Mouse (Mus musculus): ENCODE results near the gene Slc24a3. TPM values are rescaled to one million over a fixed set of nuclear protein-coding genes. Genes with fewer than 3 reads are reported as not detected.

The Slc24a3 gene
- polyA plus RNA-seq, 1 experiment from 2014 or later, result 6.1 TPM

DNA sequence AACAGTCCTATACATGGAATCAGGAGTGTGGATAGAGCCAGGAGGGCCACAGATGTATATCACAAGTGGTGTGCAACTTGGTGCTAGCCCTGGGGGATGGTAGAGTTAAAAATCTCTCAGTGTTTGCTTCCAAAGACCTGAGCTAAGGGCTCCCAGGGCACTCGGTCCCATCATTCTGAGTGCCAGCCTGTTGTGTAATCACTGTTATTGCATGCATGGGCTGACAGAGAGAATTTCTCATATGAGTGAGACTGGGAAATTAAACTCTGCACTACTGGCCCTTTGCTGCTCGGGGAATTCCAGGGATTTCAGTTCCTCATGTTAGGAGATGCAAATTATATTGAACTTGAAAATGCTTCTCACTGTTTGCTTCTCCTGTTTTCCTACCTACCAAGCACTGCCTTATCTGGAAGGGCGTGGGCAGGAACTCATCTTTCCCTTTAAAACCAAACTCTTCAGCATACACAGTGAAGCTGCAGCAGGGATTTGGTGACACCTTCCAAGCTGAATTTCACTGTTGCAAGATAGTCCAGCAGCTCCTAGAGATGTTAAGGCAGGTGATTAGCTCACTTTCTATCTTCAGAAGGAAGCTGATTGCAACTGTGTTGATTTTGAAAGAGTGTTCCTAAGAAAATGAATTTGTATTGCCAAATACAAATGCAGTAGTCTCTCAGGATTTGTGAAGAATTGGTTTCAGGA is 426.2 kb downstream of the Slc24a3 start:
- no peaks in the 10 kb centered on the region for H3K4me1 ChIP-seq (replicated peaks)
- WGBS, result 85% methylated on average over 3 of the region's 3 CpGs
- no peaks in the 10 kb centered on the region for H3K9me3 ChIP-seq
- no peaks in the 10 kb centered on the region for H3K27me3 ChIP-seq
- H3K27ac ChIP-seq, result no peak overlapping the region
- H3K9ac ChIP-seq, result no peak overlapping the region
- H3K4me2 ChIP-seq, result no peak overlapping the region
- no peak for ATAC-seq (ENCODE audit: low FRiP score)
- no peaks in the 10 kb centered on the region for H3K36me3 ChIP-seq
- no peak overlapping the region for H3K4me3 ChIP-seq

DNA sequence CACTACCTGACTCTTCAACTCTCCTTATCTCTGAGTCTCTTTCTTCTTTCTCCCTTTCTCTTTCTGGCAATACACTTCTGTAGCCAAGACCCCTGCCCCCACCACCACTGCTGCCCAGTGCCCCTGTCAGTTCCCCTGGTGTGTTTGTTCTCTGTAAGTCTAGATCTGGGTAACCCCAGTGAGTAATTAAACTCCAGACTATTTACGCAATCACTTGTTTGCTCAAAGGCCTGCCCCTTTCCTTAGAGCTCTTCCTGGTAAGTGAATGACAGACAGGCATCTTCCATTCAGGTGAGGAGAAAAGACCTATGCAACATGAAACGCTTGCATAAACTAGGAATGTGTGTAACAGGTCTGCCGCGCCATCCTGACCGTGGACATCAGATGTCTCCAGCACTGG is 430.3 kb downstream of the Slc24a3 start:
- Histone ChIP-seq H3K27ac (no peak overlapping the region), H3K9me3 (no peaks in the 10 kb centered on the region), H3K4me3 (no peak overlapping the region), H3K4me2 (no peak overlapping the region), H3K4me1 (replicated peaks) (no peaks in the 10 kb centered on the region), H3K9ac (no peak overlapping the region), H3K27me3 (no peaks in the 10 kb centered on the region), H3K36me3 (no peaks in the 10 kb centered on the region)
- WGBS, result 89% methylated on average over 5 of the region's 5 CpGs
- no peak for ATAC-seq (ENCODE audit: low FRiP score)

DNA sequence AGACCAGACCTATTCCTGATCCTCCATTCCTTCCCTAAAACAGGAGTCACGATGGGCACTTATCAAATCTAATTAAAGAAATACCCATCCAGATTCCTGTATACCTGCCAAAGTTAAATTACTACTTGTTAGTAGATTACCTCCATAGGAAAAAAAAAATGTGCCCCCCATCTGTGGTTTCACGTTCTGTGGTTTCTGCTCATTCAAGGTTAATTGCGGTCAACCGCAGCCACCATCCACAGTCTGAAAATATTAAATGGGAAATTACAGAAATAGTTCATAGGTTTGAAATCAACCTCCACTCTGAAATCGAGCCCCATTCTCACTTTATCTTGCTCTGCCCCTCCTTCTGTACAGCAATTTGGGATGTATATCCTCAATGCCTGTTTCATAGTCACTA is 440.3 kb downstream of the Slc24a3 start:
- Histone ChIP-seq H3K4me2 (no peak overlapping the region), H3K4me1 (replicated peaks) (no peaks in the 10 kb centered on the region), H3K4me3 (no peak overlapping the region), H3K36me3 (no peaks in the 10 kb centered on the region), H3K9ac (no peak overlapping the region), H3K27me3 (no peaks in the 10 kb centered on the region), H3K27ac (no peak overlapping the region), H3K9me3 (no peaks in the 10 kb centered on the region)
- 92% methylated on average over 5 of the region's 5 CpGs for WGBS
- no peak for ATAC-seq (ENCODE audit: low FRiP score)

DNA sequence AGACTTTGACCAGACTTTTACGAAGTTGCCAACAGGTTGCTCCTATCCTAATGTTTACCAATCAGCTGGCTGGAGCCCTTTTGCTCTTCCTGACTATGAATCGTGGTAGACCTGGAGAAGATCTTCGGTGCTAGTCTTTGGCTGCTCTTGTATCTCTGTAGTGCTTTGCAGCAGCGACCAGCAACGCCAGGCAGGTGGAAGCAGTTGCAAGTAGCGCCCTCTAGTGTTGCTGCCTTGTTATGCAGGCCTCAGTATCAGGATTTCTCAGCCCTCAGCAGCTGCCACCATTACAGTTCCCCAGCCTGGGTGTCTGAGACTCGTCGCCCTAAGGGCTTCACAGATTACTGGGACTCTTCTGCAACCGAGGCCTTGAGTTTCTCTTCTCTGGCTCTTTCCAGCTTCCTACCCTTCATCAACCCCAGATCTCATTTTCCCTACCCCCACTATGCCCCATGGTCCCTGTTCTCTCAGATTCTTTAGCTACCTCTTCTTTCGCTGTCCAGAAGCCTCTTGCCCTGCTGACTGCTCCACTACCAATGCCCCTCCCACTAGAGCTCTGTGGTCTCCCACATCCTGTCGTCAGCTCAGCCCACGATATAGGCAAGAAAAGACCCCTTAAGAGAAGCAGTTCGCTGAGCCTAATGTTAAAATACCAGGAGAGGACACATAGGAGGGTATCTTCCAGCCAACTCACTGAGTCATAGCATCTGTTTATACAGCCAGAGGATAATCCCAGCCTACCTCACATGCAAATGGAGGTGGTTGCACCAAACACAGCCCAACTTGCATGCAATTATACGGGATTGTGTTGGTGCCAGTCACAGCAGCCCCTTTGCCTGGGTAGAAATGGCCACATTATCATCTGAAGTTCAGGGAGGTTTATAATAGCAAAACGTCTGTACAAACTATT is 443.5 kb downstream of the Slc24a3 start:
- H3K9ac ChIP-seq, result no peak overlapping the region
- no peak overlapping the region for H3K4me3 ChIP-seq
- 0 out of 2 replicates have a peak, but pooled peaks cover 4% of the 10 kb centered on the region for H3K4me1 ChIP-seq (replicated peaks)
- no peak overlapping the region for H3K27ac ChIP-seq
- WGBS, result 47% methylated on average over 15 of the region's 15 CpGs
- H3K9me3 ChIP-seq, result no peaks in the 10 kb centered on the region
- H3K36me3 ChIP-seq, result no peaks in the 10 kb centered on the region
- no peak for ATAC-seq (ENCODE audit: low FRiP score)
- H3K27me3 ChIP-seq, result no peaks in the 10 kb centered on the region
- H3K4me2 ChIP-seq, result no peak overlapping the region

DNA sequence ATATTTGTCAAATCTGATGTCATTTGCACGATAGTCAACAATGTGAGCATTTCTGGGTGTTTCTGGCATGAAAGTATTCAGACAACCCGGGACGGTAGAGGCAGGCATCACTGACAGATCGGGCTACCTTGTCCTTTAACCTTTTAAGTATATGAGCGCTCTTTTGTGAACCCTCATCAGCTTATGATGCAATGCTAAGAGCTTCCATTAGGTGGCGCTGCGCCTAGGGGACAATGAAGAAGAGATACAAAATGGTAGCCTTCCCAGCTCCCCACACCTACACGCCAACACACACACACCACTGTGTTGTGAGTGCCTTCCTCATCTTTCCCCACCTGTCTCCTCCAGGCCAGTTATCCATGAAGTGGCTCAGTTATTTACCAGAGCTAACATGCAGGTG is 445.4 kb downstream of the Slc24a3 start:
- Histone ChIP-seq H3K27ac (no peak overlapping the region), H3K4me2 (no peak overlapping the region), H3K4me3 (no peak overlapping the region), H3K9me3 (no peaks in the 10 kb centered on the region), H3K36me3 (no peaks in the 10 kb centered on the region), H3K9ac (no peak overlapping the region), H3K27me3 (no peaks in the 10 kb centered on the region), H3K4me1 (replicated peaks) (0 out of 2 replicates have a peak, but pooled peaks cover 4% of the 10 kb centered on the region)
- WGBS, result 65% methylated on average over 8 of the region's 8 CpGs
- ATAC-seq (ENCODE audit: low FRiP score), result no peak

DNA sequence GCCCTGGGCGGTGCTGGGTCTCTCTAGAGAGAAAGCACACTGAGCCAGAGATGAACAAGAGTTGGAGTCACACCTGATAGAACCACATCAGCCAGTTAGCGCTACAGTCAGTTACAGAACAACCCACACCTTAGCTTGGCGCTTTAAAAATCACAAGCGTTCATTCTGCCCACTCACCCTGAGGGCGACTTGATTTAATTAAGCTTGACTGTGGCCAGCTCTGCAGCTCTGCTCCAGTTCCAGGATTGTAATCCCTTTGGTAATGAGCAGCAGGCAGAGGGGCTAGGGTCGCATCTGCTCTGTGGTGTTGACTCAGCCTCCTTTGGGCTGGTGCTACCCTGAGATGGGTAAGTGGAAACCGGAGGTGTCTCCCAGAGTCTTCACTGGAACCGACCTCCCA is 446.2 kb downstream of the Slc24a3 start:
- no peaks in the 10 kb centered on the region for H3K36me3 ChIP-seq
- H3K4me2 ChIP-seq, result no peak overlapping the region
- 0 out of 2 replicates have a peak, but pooled peaks have one; percentile 49 for ATAC-seq (ENCODE audit: low FRiP score)
- no peak overlapping the region for H3K4me3 ChIP-seq
- no peaks in the 10 kb centered on the region for H3K9me3 ChIP-seq
- H3K27ac ChIP-seq, result no peak overlapping the region
- 75% methylated on average over 8 of the region's 8 CpGs for WGBS
- H3K9ac ChIP-seq, result no peak overlapping the region
- H3K4me1 ChIP-seq (replicated peaks), result 0 out of 2 replicates have a peak, but pooled peaks cover 4% of the 10 kb centered on the region
- no peaks in the 10 kb centered on the region for H3K27me3 ChIP-seq

DNA sequence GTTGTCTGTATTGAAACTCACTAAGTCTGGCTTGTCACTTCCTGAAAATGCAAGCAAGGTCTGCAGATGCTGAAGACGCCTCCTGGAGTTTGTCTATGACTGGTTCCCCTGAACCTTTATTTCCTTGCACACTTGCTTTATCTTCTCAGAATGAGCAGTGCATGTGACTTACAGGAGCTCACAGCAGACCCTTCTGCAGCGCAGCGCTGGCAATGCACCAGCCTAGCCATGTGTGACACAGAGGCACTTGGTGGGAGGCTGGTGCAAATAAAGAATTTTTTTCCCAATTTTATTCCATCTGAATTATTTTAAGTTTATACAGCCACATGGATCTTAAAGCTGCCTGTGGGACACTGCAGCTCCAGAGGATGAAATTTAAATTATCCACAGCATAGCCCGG is 452.1 kb downstream of the Slc24a3 start:
- Histone ChIP-seq H3K4me2 (no peak overlapping the region), H3K4me1 (replicated peaks) (peaks cover 13% of the 10 kb centered on the region), H3K36me3 (no peaks in the 10 kb centered on the region), H3K27me3 (no peaks in the 10 kb centered on the region), H3K9me3 (no peaks in the 10 kb centered on the region), H3K27ac (no peak overlapping the region), H3K9ac (no peak overlapping the region), H3K4me3 (no peak overlapping the region)
- 67% methylated on average over 4 of the region's 4 CpGs for WGBS
- ATAC-seq (ENCODE audit: low FRiP score), result no peak

DNA sequence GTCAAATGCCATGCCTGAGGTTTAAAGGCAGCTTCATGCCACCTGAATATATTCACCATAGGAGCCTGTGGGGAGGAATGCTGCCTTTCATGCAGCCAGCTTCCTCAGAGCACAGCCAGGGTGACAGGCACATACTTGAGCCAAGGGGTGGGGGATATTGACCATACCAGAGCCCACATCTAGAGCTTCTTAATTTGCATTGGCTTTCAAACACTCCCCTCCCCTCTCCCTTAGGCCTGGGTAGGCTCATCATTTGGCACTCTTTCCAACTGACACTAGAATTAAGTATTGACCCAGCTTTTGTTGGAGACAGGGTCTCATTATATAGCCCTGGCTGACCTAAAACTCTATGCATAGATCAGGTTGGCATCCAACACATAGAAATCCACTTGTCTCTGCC is 453.2 kb downstream of the Slc24a3 start:
- Histone ChIP-seq H3K27ac (no peak overlapping the region), H3K9ac (no peak overlapping the region), H3K9me3 (no peaks in the 10 kb centered on the region), H3K4me1 (replicated peaks) (peaks cover 13% of the 10 kb centered on the region), H3K4me3 (no peak overlapping the region), H3K4me2 (no peak overlapping the region), H3K27me3 (no peaks in the 10 kb centered on the region), H3K36me3 (no peaks in the 10 kb centered on the region)
- no peak; the same call in 1 of the 2 replicates for ATAC-seq (ENCODE audit: low FRiP score)

DNA sequence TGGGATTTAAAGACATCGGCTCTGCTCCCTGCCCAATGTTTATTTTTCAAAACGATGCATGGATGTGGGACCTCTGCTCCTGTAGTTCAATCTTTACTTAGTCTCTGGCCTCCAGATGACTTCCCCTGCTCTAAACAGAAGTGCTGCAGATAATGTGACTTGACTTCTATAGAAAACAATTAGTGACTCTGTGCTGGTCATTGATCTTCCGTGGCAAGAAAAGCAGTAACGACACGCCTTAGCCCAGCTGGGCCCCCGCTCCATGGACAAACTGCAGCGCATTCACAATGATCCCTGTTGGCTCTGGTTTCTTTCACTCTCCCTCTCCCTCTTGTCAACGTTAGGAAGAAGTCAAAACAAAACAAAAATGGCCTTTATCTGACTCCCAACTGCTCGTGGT is 453.6 kb downstream of the Slc24a3 start:
- no peak overlapping the region for H3K4me3 ChIP-seq
- peak; percentile 65; the same call in 1 of the 2 replicates for ATAC-seq (ENCODE audit: low FRiP score)
- WGBS, result 8% methylated on average over 9 of the region's 9 CpGs
- H3K4me1 ChIP-seq (replicated peaks), result peaks cover 13% of the 10 kb centered on the region
- no peak overlapping the region for H3K27ac ChIP-seq
- no peaks in the 10 kb centered on the region for H3K36me3 ChIP-seq
- no peaks in the 10 kb centered on the region for H3K27me3 ChIP-seq
- H3K9me3 ChIP-seq, result no peaks in the 10 kb centered on the region
- H3K9ac ChIP-seq, result no peak overlapping the region
- no peak overlapping the region for H3K4me2 ChIP-seq

DNA sequence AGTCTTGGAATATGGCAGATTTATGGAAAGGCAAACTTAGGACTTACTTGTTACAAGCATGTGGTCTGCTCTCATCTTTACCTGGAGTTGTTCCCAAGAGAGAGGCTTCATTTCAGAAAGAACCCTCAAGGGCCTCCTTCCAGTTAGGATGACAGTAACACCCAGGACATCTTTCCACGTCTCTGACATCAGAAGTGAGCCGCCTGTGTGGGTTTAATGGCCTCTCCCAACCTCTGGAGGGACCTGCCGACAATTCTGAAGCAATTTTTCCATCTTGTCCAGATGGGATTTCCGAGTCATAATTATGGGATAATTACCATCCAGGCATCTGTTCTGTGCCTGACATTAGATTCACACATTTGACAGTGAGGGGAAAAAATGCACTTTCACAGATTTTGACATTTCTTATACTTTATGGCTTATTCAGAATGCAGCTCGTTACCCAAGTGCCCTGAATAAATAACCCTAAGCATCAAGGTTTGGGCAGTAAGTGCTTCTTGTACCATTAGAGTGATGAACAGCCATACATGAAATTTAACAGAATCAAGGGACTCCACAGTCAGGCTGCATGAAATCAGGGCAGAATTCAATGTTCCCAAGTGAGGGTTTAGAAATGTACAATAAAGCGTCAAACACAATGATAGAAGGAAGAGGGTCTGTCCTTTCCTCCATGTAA is 463.7 kb downstream of the Slc24a3 start:
- no peaks in the 10 kb centered on the region for H3K36me3 ChIP-seq
- no peaks in the 10 kb centered on the region for H3K9me3 ChIP-seq
- peak overlapping the region; percentile 24; the same call in 1 of the 2 replicates for H3K27ac ChIP-seq
- no peak overlapping the region for H3K4me2 ChIP-seq
- H3K4me3 ChIP-seq, result no peak overlapping the region
- no peaks in the 10 kb centered on the region for H3K27me3 ChIP-seq
- peaks cover 13% of the 10 kb centered on the region; the same call in 1 of the 2 replicates for H3K4me1 ChIP-seq (replicated peaks)
- 57% methylated on average over 6 of the region's 6 CpGs for WGBS
- no peak overlapping the region for H3K9ac ChIP-seq
- ATAC-seq (ENCODE audit: low FRiP score), result peak; percentile 52; the same call in 1 of the 2 replicates

DNA sequence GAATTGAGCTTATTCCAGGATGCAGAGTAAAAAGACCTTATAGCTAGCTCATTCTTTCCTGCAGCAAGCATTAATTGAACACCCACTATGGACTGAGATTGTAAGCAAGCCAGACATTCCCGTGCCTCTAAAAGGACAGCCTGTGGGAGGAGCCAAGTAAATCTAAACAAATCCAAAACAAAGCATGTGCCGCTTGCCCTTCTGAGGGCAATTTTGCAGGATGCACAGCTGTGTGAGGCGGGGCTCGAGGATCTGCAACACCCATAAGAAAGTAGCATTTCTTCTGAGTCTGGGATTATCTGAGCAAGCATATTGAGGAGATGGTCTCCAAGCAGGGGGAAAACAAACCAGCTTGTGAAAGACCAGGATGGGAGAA is 464.2 kb downstream of the Slc24a3 start:
- Histone ChIP-seq H3K4me2 (no peak overlapping the region), H3K4me1 (replicated peaks) (peaks cover 13% of the 10 kb centered on the region; the same call in 1 of the 2 replicates), H3K36me3 (no peaks in the 10 kb centered on the region), H3K4me3 (no peak overlapping the region), H3K9ac (no peak overlapping the region), H3K9me3 (no peaks in the 10 kb centered on the region), H3K27ac (peak overlapping the region; percentile 24; the same call in 1 of the 2 replicates), H3K27me3 (no peaks in the 10 kb centered on the region)
- WGBS, result 48% methylated on average over 4 of the region's 4 CpGs
- ATAC-seq (ENCODE audit: low FRiP score), result peak; percentile 61; the same call in 1 of the 2 replicates

DNA sequence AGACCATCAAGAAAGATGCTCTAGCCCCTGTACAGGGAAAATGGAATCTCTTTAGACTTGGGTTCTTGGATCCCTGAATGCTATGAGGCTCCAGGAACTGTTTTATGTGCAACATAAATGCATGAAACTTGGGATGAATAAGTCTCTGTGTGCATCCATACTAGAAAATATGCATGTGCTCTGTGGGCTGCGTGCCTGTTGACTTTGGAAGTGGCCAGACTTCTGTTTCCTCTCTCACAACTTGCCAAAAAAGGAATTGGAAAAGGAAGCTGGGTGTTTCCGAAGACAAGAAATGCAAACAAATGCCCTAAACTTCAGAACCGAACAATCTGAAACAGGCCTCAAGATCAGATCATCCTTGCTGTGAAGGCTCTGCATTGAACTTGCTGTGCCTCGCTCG is 466.3 kb downstream of the Slc24a3 start:
- ATAC-seq (ENCODE audit: low FRiP score), result no peak
- H3K27me3 ChIP-seq, result no peaks in the 10 kb centered on the region
- no peaks in the 10 kb centered on the region for H3K9me3 ChIP-seq
- no peaks in the 10 kb centered on the region for H3K36me3 ChIP-seq
- peaks cover 13% of the 10 kb centered on the region; the same call in 1 of the 2 replicates for H3K4me1 ChIP-seq (replicated peaks)
- H3K9ac ChIP-seq, result no peak overlapping the region
- no peak overlapping the region for H3K27ac ChIP-seq
- no peak overlapping the region for H3K4me2 ChIP-seq
- H3K4me3 ChIP-seq, result no peak overlapping the region
- WGBS, result 85% methylated on average over 5 of the region's 5 CpGs
